Mouse (Mus musculus): Measurements from ENCODE around the gene Mbd3.
A peak's percentile ranks its signal among the peaks of the same experiment; 100 is the strongest.

Gene Mbd3

DNA sequence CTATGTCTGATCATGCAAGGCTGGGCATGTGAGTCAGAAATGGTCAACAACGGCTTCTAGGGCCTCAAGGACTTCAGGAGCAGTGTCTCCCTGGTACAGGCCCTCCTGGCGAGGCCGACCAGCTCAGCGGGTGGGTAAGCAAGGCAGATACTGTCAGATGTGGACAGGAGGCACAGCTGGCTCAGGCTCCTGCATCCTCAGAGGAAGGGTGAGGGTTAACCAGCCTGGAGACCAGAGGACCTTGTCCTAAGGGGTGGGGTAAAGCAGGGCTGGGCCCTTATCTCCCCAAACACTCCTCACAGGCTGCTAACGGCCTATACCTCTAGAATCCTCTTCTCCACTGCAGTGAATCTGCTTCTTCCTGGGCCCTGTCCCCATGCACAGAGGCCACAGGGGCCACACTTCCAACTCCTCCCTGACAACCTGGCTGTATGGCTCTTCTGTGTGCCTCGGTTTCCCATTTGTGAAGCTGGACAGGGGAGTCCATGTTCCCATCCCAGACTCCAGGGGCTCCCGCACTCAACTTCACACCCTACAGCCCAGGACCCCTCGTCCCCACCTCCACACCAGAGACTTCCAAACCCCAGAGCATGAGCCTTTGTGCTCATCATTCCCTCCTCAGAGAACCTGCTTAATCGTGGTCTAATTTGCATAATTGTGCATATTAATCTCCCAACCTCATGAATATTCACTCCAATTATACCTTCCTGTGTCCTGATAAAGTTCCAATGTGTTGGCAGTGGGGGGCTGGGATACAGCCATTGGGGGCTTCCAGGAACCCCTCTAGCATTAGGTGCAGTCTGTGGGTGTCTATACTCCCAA, 22.5 kb upstream of the Mbd3 start:
- DNase-seq: no peak

DNA sequence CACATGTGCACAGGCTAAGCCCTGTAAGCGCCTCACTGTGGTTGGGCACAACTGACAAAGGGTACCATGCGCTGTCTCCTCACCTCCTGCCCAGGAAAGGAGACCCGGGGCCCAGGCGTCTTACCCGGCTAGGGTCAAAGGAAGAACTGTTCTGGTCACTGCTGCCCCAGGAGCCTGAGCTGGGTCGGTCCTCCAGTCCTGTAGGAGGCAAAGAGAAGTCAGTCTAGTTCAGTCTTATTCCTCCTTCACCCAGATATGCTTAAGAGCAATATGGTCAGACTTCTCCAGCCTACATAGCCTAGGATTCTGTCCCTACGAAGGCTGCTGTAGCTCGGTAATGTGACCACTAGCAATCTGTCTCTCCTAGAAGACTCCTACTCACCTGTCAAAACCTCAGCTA, 21.9 kb upstream of the Mbd3 start:
- no peak for DNase-seq

DNA sequence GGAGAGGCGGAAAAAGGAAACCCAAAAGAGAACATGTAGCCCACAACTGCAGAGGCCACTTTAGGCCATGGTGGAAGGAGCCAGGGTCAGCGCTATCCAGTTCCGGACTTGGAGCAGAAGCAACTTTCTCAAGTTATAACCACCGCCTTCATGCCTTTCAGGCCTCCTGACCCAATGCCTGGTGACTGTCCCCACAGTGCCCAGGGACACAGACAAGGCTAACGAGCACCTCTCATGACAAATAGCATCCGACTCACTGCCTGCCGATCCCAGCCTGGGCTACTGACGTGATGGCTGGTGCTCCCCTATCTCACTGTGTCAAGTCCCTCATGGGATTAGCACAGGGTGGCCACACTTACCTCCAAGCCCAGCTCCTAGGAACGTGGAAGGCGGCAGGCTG, 21.4 kb upstream of the Mbd3 start:
- DNase-seq: no peak

DNA sequence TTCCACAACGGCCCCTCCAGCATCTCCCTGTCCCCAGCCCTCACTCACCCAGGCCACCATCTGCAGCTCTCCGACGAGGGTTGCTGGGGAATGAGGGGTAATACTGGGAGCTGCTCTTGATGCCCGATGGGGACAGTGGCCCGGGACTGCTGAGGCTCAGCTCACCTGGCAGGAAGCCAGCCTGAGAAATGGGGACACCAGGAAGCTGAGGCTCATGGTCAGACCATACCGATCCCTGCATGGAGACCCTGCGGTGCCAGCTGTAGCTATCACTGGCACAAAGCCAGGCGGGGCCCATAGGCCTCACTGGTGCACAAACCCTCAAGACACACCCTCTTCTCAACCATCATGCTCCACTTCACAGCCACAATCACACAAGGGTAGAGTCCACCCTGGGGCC, 20.1 kb upstream of the Mbd3 start:
- no peak for DNase-seq

DNA sequence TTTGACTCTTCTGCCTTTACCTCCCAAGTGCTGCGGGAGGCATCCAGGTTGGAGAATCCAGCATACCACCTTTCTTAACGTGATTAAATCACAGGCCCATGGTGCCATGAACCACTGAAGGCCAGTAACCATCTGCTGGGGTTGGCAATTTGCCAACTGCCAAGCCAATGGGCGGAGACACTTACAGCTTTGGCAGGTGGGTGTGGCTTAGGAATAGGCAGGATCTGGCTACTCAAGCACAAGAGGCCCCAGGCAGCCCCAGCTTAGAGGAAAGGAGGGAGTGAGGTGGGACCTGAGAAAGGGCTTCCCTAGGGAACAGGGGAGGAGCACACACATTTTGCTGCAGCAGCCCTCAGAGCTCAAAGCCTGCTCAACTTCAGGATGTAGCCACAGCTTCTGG, 19.0 kb upstream of the Mbd3 start:
- no peak for DNase-seq

DNA sequence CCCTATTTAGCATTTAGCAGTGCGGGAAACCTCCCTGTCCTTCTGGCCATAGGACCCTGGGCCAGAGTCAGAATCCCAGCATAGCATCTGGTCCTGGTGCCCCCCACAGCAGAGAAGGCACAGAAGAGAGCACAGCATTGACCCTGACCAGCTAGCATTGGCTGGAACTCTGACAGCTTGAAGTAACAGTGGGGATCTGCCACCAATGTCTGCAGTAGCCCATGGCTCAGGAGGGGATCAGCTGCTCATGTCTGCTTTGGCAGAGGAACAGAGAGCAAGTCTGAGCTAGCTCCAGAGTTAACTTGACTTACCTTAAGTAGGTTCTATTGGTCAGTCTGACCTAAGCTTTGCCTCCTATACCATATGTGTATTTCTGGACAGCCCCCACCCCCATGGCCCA, 18.5 kb upstream of the Mbd3 start:
- DNase-seq: no peak

DNA sequence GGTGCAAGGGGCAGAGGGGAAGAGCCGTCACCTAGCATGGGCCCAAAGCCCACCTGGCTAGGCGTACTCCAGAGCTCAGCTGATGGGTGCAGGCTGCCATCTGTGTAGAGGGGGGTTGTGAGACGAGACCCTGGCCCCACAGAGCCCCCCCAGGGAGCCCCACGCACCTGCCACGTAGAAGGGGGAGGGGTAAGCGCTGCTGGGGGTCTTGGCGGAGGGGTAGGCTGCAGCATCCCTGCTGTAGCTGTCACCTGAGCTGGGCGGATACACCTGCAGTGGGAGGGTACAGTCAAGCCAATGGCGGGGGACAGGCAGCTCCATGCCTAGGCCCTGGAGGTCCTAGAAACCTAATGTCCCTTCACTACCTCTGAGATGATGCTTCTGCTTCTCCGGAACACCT, 18.0 kb upstream of the Mbd3 start:
- DNase-seq: no peak

DNA sequence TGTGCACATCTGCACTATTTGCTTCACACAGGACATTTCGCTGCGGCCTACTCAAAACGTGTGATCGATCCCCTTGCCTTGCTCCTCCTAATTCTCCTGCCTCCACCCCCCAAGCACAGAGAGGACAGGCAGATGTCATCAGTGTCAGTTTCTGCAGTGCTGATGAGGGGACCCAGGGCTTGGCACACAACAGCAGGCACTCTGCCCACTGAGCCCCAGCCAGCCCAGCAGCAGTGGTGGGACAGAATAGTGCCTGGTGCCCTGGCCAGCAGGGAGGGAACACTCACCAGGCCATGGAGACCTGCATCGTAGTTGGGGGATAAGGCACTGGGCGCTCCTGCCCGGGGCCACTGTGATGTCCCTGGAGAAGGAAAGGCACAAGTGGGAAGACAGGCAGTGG, 16.2 kb upstream of the Mbd3 start:
- no peak for DNase-seq

DNA sequence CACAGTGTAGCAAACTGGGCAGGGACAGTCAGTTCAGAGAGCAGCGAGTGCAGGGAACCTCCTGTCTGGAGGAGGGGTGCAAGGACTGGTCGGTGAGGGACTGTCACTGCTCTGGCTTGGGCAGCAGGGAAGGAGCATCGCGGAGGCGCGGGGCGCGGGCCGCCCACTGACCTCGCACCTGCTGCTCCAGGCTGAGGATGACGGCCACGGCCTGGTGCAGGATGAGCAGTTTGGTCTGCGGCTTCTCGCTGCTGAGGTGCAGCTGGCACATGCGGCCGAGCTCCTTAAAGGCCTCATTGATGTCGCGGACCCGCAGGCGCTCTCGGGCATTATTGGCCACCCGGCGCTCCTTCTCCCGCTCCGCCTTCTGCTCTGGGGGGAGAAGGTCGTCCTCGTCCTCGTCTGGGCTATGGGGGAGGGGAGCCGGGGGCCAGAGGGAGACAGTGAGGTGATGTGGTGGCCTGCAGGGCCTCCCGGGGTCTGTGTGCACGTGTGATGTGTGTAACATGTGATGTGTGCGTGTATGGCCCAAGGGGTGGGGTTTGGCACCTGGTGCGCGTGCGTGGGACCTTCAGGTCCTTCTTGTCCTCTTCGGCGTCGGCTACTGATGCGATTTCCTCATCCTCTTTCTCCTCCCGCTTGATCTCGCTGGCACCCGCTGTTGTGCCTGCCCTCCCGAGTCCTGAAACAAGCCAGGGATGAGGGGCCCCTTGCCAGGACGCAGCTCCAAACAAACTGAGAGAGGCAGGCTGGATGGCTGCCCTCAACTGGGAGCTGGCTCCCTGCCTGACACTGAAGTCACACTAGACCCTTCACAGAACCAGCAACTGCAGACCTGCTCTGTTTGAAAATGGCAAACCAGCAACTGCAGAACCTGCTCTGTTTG, 13.5 kb upstream of the Mbd3 start:
- peak; percentile 77 for DNase-seq

DNA sequence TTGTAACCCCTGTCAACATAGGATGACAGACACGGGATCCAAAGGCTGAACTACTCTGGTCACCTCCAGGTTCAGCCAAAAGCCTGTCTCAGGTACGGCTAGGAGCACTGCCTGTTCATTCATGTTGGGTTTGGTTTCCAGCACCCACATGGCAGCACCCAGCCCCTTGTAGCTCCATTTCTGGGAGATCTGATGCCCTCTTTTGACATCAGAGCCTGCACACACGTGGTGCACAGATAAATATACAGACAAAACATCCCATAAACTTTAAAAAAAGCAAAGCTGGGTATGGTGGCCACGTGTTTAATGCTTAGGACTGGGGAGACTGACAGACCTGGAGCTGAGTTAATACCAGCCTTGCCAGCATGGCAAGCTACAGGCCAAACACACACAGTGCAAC, 8.6 kb upstream of the Mbd3 start:
- DNase-seq: no peak

DNA sequence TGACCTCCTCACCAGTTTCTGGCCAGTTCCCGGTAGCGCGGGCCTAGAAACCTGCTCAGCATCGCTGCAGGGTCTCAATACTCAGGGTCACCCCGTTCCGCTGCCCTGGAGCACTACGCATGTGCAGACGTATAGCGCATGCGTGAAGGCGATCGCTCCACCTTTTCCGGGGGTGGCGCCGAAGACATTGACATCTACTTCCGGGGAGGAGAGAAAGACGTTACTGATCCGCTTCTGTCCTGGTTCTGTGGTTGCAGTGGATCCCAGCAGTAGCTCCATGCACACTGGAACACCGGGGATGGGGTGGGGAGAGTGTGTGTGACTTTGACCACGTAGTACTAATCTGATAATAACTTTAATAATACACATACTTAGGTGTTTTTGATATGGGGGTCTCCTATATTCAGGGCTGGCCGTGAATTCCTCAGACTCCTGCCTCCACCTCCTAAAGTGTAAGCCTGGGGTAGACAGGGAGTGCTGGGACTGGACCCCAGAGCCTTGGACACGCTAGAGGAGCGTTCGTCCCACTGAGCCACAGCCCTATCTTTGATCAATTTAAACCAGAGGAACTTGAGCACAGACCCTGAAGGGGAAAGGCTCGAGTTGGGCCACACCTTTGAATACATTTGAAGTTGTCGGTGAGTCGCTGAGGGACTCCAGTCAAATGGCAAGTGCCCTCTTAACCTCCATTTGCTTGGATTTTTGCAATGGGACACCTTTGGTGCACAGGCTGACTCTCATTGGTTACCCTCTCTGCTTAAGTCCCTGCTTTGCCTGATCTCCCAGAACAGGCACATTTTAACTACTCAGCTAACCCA, 7.5 kb upstream of the Mbd3 start, which contains the start of gene Uqcr11:
Uqcr11 (minus strand) TSS at position 147 of the 818 bp plus-strand sequence.
- peak; percentile 94 for DNase-seq

DNA sequence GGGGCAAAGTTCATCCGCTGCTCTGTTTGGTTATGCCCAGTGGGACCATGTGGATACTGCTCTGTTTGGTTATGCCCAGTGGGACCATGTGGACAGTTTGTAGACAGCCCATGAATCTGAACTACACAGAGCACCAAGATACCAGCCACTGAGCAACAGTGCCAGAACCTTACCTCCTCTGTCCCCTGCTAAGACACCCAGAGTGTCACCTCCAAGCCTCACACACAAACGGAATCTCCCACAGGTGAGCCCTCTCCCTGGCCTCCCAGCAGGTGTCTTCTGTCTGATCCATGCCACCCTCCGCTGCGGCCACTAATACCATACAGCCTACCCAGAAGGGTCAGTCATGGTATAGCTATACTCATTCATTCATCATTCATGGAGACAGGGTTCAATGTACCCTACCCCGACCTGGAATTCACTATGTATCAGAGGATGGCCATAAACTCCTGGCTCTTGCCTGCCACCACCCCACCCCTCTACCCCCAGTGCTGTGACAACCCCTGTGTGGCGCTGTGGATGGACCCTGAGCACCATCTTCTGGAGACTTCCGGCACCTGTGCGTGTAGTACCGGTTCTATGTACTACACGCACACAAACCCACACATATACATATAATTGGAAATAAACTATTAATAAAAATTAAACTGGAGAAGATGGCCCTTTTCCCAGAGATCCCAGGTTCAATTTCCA, 6.3 kb upstream of the Mbd3 start:
- DNase-seq: no peak

DNA sequence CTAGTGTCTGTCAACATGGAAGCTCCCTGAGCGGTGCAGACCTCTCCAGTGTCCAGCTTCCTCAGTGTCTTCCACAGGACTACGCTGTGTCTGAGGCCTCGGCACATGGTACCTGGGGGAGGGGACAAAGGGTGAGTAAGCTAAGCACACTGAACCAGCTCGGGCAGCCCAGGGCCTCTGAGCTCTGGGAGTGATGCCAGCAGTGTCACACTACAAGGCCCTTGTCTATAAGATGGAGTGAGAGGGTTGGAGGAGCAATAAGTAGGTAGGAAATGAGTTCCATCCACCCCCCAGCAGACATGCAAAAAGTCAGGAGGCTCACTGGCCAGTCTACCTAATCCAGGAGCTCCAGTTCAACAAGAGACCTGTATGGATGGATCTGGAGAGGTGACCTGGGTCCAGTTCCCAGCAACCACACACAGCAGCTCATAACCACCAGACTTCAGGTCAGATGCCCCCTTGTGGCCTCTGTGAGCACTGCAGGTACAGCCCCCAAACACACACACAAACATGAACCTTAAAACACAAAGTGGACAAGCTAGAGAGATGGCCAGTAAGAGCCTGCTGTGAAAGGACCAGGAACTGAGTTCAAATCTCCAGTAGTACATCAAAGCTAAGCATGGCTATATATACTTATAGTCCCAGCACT, 3.8 kb upstream of the Mbd3 start:
- no peak for DNase-seq

DNA sequence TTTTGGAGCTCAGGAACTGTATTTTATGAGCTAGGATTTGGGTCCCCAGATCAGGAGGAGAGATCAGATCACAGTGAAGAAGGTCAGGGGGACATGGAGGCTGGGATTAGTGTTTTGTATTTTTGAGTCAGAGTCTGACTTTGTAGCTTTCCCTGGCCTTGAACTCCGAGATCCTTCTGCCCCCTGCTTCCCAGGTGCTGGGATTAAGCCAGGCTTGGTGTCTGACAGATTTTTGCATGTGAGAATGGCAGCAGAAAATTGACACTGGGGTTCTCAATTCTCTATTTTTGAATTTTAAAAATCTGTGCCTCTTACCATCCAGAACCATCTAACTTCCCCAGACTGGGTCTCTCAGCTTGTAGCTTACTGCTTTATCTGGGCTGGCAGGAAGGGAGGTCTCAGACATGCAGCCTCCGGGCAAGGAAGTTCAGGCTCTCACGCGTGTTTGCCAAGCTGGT, 1.4 kb upstream of the Mbd3 start:
- no peak for DNase-seq

DNA sequence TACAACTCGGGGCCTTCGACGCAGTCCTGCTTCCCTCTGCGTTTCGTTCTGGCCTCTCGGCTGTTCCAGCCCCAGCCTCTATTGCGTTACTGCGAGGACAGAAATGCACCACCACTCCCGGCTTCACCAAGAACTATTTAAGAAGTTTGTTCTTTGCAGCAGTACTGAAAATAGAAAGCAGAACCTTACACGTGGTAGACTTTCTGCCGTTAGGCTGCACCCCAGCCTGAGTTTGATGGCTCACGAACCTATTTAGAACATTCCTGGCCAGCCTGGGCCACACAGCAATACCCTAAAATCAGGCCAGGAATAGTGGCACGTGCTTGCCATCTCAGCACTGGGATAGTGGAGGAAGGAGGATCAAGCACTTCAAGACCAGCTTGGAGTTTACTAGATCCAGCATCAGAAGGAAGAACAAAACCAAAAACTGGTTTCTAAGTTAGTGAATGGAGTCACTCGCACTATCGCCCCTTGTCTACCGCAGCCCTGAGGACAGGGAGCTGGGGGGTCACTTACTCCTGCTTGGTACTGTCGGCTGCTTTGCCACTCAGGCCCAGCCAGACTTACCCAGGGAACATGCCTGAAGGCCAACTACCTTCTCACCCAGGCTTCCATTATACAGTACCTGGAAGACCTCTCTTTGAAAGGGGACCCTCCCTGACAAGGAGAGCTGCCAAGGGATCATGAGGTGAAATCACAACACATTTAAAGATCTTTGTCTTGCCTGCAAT, 788 bp upstream of the Mbd3 start:
- DNase-seq: no peak

DNA sequence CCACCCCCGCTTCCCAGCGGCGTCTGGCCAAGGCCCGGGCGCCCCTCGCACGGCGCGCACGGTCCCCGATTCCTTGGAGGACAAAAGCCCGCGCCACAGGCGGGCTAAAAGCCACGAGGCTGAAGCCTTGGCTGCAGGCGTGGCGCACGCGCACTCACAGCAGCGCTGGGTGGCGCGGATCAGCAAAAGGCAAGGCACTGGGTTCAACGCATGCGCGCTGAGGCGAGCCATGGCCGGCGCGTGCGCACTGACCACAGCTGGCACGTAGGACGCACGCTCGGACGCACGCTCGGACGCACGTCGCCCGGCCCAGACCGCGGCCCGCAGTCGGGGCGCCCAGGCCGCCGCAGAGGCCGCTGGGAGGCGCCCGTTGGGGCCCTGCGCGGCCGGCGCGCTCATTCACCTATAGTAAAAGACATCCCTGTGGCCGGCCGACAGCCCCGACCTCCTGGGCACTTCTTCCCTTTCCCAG, 595 bp downstream of the Mbd3 start:
- DNase-seq: peak; percentile 98

DNA sequence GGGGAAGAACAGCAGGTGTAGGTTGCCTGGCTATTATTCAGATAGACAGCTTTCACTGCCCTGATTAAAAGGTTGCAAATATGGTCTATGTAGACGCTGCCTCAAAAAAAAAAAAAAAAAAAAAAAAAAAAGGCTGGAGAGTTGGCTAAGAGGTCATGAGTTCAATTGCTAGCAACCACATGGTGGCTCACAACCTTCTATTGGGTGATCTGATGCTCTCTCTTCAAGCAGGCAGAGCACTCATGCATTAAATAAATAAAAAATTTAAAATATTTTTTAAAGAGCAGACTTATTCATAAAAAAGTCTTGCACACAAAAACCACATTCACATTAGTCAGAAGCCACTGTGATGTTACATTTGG, 1.2 kb downstream of the Mbd3 start:
- no peak for DNase-seq

DNA sequence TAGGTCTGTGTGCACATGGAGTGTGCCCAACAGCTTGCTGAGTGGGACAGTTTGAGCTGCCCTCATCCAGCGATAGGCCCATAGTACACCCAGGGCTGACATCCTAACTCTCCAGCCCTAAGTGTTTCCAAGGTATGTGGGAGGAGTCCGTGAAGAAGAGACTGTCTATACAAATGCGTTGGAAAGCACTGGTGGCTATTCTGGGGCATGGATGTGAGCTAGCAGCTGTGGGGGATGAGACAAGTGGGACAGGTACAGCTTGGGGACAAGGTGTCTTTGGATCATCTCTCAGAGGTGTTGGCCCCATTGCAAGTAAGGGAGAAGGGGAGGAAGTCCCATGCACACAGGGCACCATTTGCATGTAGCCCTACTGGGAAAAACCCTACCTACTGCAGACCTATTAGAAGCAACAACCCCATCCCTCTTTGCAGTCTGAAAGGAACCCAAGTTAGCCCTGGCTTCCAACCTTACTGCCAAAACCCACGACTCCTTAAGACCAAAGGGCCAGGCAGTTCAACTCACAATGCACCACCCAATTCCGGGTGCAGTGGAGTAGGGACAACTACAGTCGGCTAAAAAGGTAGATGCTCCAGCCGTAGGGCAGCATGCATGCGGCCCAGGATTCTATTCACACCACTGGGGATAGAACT, 1.7 kb downstream of the Mbd3 start:
- DNase-seq: no peak

DNA sequence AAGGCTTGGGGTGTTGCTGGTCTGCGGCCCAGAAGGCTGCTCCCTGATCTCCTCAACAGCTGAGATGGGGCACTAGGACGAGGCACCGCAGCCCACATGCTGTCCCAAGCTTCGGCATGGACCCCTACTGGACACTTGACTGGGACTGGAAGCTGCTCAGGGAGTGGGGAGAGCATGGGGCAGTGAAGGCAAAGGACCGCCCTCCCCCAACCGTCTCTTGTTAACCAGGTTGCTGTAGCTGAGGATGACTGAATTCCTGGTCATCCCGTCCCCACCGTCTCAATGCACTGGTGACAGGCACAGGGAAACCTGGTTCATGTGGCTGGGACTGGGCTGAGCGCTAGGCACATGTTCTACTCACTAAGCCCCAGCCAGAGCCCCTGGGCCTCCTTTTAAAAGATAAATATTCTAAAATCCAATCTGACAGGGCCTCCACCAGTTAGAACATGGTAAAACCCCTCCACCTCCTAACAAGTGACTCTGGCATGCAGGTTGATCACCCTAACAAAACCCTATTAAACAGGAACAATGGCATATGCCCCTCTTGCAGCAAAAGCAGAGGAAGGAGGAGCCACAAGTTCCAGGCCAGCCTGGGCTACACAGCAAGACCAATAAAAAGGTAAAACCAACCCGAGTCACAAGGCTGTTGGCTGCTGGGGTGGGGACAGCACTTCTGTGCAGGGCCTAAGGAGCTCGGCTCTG, 2.4 kb downstream of the Mbd3 start:
- no peak for DNase-seq

DNA sequence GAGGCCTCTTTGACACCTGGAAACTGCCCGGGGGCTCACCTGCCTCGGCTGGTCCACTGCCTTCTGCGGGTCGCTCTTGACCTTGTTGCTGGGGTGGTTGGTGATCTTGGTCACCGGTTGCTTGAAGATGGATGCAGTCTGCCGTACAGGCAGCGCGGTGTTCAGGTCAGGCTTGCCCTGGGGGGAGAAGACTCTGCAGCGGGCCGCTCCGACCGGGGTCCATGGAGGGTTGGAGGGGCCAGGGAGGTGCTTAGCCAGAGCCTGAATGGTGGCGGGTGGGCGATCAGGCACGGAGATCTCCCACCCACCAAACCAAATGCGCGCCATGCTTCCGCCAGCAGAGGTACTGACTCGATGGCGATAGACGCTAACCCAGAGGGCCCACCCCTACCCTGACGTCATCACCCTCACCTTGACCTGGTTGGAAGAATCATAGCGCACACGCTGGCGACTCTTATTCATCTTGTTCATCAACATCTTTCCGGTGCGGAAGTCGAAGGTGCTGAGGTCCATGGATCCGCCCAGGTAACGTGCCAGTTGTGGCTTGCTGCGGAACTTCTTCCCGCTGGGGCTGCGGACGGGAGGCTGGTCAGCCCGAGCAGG, 4.2 kb downstream of the Mbd3 start:
- no peak for DNase-seq
